ENCODE assay signal across 9 mouse cellular contexts in genomic region chr7:109218130-109218976, GRCm38 (mm10). TPM values are rescaled to one million over a fixed set of nuclear protein-coding genes. Genes with fewer than 3 reads are reported as not detected.
A peak's percentile ranks its signal among the peaks of the same experiment; 100 is the strongest.
DNase-seq lines count a peak whose midpoint lies in the region; ATAC-seq and TF ChIP-seq lines count a peak whose summit lies in the region.
"Had no signal": no experiment of that assay in that cellular context is flagged by ENCODE, and none has a peak within 500 bp of the region (broad histone marks: within the 10 kb centered on the region; RNA-seq: fewer than 3 reads in every experiment).

No protein-coding gene starts in this region.

- H3K27ac ChIP-seq in heart, postnatal 0 days (ENCODE audit: low read depth) = no peak overlapping the region
- H3K27ac ChIP-seq in liver, postnatal 0 days (ENCODE audit: low read depth) = no peak overlapping the region
- H3K27ac ChIP-seq: embryonic facial prominence, embryonic 15.5 days had no signal

- peak; percentile 51; the same call in 1 of the 2 replicates for ATAC-seq in heart, postnatal 0 days (ENCODE audit: insufficient read depth, low read depth)
- no peak for ATAC-seq in liver, postnatal 0 days

- peak; percentile 73 for DNase-seq in ES-CJ7 (ENCODE audit: low read depth, low spot score)
- peak; percentile 38 for DNase-seq in c-Kit-negative CD71-positive TER-119-positive erythroid progenitor cells, embryonic 14.5 days (ENCODE audit: low read depth, low spot score)
- DNase-seq in fibroblast of lung, adult 2 months (ENCODE audit: low read depth) = peak; percentile 12
- peak; percentile 63 for DNase-seq in heart, postnatal 0 days (ENCODE audit: low spot score)
- DNase-seq in kidney, postnatal 25 days = peak; percentile 79 to 89
- DNase-seq in liver, postnatal 0 days = peak; percentile 80
- DNase-seq in retina, adult 2 months (ENCODE audit: low read depth, low spot score) = peak; percentile 73
- DNase-seq in thymus, postnatal 4 days = peak; percentile 80

- TF ChIP-seq CTCF in heart, postnatal 0 days (IDR thresholded peaks at IDR 0.05; ENCODE audit: low read depth) = peak; percentile 88
- peak; percentile 86 for TF ChIP-seq CTCF in liver, postnatal 0 days (IDR thresholded peaks at IDR 0.05; ENCODE audit: low read depth)

- no peaks in the 10 kb centered on the region for H3K27me3 ChIP-seq in heart, postnatal 0 days (ENCODE audit: control insufficient read depth, insufficient read depth, low read length)
- H3K27me3 ChIP-seq in liver, postnatal 0 days (ENCODE audit: insufficient read depth, low read length) = no peaks in the 10 kb centered on the region
- H3K27me3 ChIP-seq: embryonic facial prominence, embryonic 15.5 days had no signal

- TF ChIP-seq EP300 in heart, postnatal 0 days (IDR thresholded peaks at IDR 0.05; ENCODE audit: low read depth) = no peak
- no peak for TF ChIP-seq EP300 in liver, postnatal 0 days (IDR thresholded peaks at IDR 0.05; ENCODE audit: low read depth)

- no peaks in the 10 kb centered on the region for H3K9me3 ChIP-seq in heart, postnatal 0 days (replicated peaks; ENCODE audit: control insufficient read depth, low read length)
- H3K9me3 ChIP-seq in liver, postnatal 0 days (ENCODE audit: low read length) = no peaks in the 10 kb centered on the region
- H3K9me3 ChIP-seq: embryonic facial prominence, embryonic 15.5 days had no signal

- no peak overlapping the region for H3K4me2 ChIP-seq in heart, postnatal 0 days (ENCODE audit: low read depth, low read length)
- no peak overlapping the region for H3K4me2 ChIP-seq in liver, postnatal 0 days (ENCODE audit: low read depth, low read length)
- H3K4me2 ChIP-seq: embryonic facial prominence, embryonic 15.5 days had no signal

- no peaks in the 10 kb centered on the region for H3K4me1 ChIP-seq in heart, postnatal 0 days (ENCODE audit: control insufficient read depth, insufficient read depth)
- H3K4me1 ChIP-seq in liver, postnatal 0 days (ENCODE audit: insufficient read depth) = no peaks in the 10 kb centered on the region
- H3K4me1 ChIP-seq: embryonic facial prominence, embryonic 15.5 days had no signal

- 70% methylated on average over 2 of the region's 2 CpGs for WGBS in heart, postnatal 0 days
- 65% methylated on average over 2 of the region's 2 CpGs for WGBS in liver, postnatal 0 days (ENCODE audit: insufficient replicate concordance)

- H3K4me3 ChIP-seq in heart, postnatal 0 days (ENCODE audit: low read depth, low read length) = no peak overlapping the region
- H3K4me3 ChIP-seq in liver, postnatal 0 days (ENCODE audit: low read depth, low read length) = no peak overlapping the region
- H3K4me3 ChIP-seq: embryonic facial prominence, embryonic 15.5 days had no signal

- no peaks in the 10 kb centered on the region for H3K36me3 ChIP-seq in heart, postnatal 0 days (replicated peaks; ENCODE audit: control insufficient read depth, insufficient read depth, low read length)
- no peaks in the 10 kb centered on the region for H3K36me3 ChIP-seq in liver, postnatal 0 days (replicated peaks; ENCODE audit: insufficient read depth, low read length)
- H3K36me3 ChIP-seq: embryonic facial prominence, embryonic 15.5 days had no signal

- no peak overlapping the region for H3K9ac ChIP-seq in heart, postnatal 0 days (replicated peaks; ENCODE audit: low read depth, low read length)
- no peak overlapping the region for H3K9ac ChIP-seq in liver, postnatal 0 days (replicated peaks)
- H3K9ac ChIP-seq: embryonic facial prominence, embryonic 15.5 days had no signal

RNA-seq across cellular contexts. Expression of gene Lmo1, which starts 43.3 kb away (rescaled TPM):
- 6.3 and 17.2 TPM in 2 replicates for total RNA-seq in heart, postnatal 0 days (2014; rRNA removed; ENCODE audit: low replicate concordance)
- 1.9 and 2.1 TPM in 2 replicates for polyA plus RNA-seq in heart, postnatal 0 days (2015; fragmentation: Nextera tagmentation; extraction: Ambion mirVana)
- 1.5 and 1.8 TPM in 2 replicates for polyA plus RNA-seq in liver, postnatal 0 days (2015; fragmentation: Nextera tagmentation; extraction: Ambion mirVana)

Comparison
In these comparisons a context has a peak if more than half of its experiments do, and no peak if none do; other contexts are left out.
1. DNase-seq: peak in every context shown above with its lines; median percentile 84 in kidney, postnatal 25 days; 80 in liver, postnatal 0 days; 80 in thymus, postnatal 4 days; 73 in ES-CJ7; 73 in retina, adult 2 months; 63 in heart, postnatal 0 days; 38 in c-Kit-negative CD71-positive TER-119-positive erythroid progenitor cells, embryonic 14.5 days; 12 in fibroblast of lung, adult 2 months.